Mouse (Mus musculus): ENCODE results near the gene Tmem165.

Gene Tmem165

DNA sequence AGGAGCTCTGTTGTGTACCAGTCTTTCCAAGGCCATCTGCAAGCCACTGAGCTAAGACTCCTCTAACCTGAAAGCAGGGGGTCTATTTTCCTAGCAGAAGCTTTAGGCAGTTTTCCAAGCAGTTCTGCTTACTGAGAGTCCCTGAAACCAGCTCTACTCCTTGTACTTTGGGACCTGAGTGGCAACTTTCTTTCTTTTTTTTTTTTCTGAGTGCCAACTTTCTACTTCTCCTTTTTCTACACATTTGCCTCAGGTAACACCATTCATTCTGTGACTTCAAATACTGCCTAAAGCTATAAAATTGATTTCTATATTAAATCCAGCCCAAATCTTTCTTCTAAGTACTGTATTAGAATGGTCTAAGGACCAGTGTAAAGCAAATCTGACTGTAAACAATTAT, 62.9 kb downstream of the Tmem165 start:
- DNase-seq = no peak

DNA sequence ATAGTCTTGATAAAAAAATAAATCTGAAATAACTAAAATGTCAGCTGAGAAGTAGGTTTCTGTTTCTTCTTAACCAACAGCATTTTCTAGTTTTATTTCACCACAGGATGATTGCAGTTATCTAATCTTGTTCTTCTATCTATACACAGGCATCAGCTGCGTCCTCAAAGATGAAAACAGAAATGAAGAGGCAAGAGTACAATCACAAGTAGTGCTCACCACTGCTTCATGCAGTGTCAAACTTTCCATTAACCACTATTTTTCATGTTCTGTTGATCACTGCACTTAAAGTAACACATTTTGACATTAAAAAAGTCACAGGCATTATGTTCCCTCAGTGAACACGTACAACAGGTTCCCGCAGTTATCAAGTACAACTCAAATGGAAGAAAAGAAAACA, 67.3 kb downstream of the Tmem165 start:
- no peak for DNase-seq
